Mouse (Mus musculus) liver, embryonic 13.5 days (tissue): ENCODE measurements around the gene Rab7. TPM values are rescaled to one million over a fixed set of nuclear protein-coding genes. Genes with fewer than 3 reads are reported as not detected.

Source experiments
- ATAC-seq: fragments of 200-750 bp; cut with Nextera tagmentation; 2 replicates; pipeline ENCODE4 v1.8.0; 2017; ENCODE audit warnings: low read depth, mild to moderate bottlenecking, moderate number of reproducible peaks, moderate library complexity
- DNase-seq: peaks from one replicate; pipeline ENCODE4 v3.0.0; 2022
- H3K27ac ChIP-seq: fragments of 300-500 bp; sonication (generic); 2 replicates; pipeline ENCODE4 v1.5.1; 2015; ENCODE audit warnings: moderate library complexity, mild to moderate bottlenecking, inconsistent platforms
- H3K27me3 ChIP-seq: fragments of 300-500 bp; sonication (generic); 2 replicates; pipeline ENCODE4 v1.6.1; 2015; ENCODE audit warnings: mild to moderate bottlenecking, inconsistent platforms
- H3K36me3 ChIP-seq: fragments of 300-500 bp; sonication (generic); 2 replicates; pipeline ENCODE4 v1.6.1; 2015; ENCODE audit warnings: mild to moderate bottlenecking, inconsistent platforms
- H3K4me1 ChIP-seq: fragments of 300-500 bp; sonication (generic); replicated peaks from 2 replicates; pipeline ENCODE4 v1.6.1; 2015; ENCODE audit warnings: inconsistent platforms
- H3K4me2 ChIP-seq: fragments of 300-500 bp; sonication (generic); 2 replicates; pipeline ENCODE4 v1.6.1; 2015; ENCODE audit warnings: inconsistent platforms, mild to moderate bottlenecking, moderate library complexity
- H3K4me3 ChIP-seq: fragments of 300-500 bp; sonication (generic); replicated peaks from 2 replicates; pipeline ENCODE4 v1.5.1; 2015; ENCODE audit warnings: mild to moderate bottlenecking, inconsistent platforms
- H3K9ac ChIP-seq: fragments of 300-500 bp; sonication (generic); 2 replicates; pipeline ENCODE4 v1.6.1; 2015; ENCODE audit warnings: mild to moderate bottlenecking, inconsistent platforms
- H3K9me3 ChIP-seq: fragments of 300-500 bp; sonication (generic); replicated peaks from 2 replicates; pipeline ENCODE4 v1.6.1; 2016; ENCODE audit warnings: inconsistent platforms
- WGBS: fragments of 180-500 bp; shearing (Covaris S2); methylation state at CpG from one replicate; pipeline ENCODE4 v1.1.7; 2015; ENCODE audit not compliant: insufficient replicate concordance; 5-methylcytosine and 5-hydroxymethylcytosine counted together
- polyA plus RNA-seq: library from polyadenylated mRNA; unstranded; fragments of >200 nt; fragmentation: Nextera tagmentation; extraction: Ambion mirVana; gene quantifications from 2 replicates; pipeline ENCODE4 v1.2.1, GENCODE M21; 2015

Rab7 gene
- polyA plus RNA-seq, 1 experiment from 2014 or later = 108 TPM

- Histone ChIP-seq H3K9ac (no peak overlapping the region), H3K4me2 (no peak overlapping the region), H3K9me3 (no peaks in the 10 kb centered on the region), H3K36me3 (no peaks in the 10 kb centered on the region), H3K4me1 (peaks cover 25% of the 10 kb centered on the region), H3K4me3 (no peak overlapping the region), H3K27me3 (peaks cover 14% of the 10 kb centered on the region), H3K27ac (no peak overlapping the region)
- DNase-seq (no peak), ATAC-seq (no peak)
- WGBS = 39% methylated on average over 11 of the region's 11 CpGs
Measured at GRCm38 (mm10) chr6:88053228-88054080, 8.4 kb upstream of the Rab7 start.

DNA sequence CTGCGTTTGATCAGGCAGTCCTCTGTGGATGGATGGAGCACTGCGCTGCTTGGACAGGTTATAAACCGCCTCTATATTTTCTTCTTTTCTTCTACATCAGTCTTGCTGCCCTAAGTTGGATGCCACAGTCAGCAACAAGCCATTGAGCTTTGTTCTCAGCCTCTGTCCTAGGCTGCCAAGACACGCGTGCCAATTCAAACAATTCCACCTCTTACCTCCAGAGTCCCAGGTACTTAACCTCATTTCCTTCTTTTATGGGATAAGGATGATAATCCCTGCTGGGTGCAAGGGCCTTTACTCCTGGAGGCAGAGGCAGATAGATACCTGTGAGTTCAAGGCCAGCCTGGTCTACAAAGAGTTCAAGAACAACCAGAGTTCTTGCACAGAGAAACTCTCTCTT is 6.1 kb upstream of the Rab7 start:
- Histone ChIP-seq H3K27ac (no peak overlapping the region), H3K4me3 (no peak overlapping the region), H3K4me2 (no peak overlapping the region), H3K9me3 (no peaks in the 10 kb centered on the region), H3K4me1 (peaks cover 21% of the 10 kb centered on the region), H3K27me3 (peaks cover 18% of the 10 kb centered on the region), H3K36me3 (no peaks in the 10 kb centered on the region), H3K9ac (no peak overlapping the region)
- ATAC-seq (no peak), DNase-seq (no peak)
- 80% methylated on average over 5 of the region's 5 CpGs for WGBS

GRCm38 (mm10) chr6:88049008-88049407 is 3.9 kb upstream of the Rab7 start:
- DNase-seq (no peak), ATAC-seq (no peak; the same call in 1 of the 2 replicates)

GRCm38 (mm10) chr6:88047853-88048252 is 2.8 kb upstream of the Rab7 start:
- Histone ChIP-seq H3K9me3 (no peaks in the 10 kb centered on the region), H3K4me3 (no peak overlapping the region), H3K4me2 (no peak overlapping the region), H3K27me3 (peaks cover 16% of the 10 kb centered on the region), H3K27ac (no peak overlapping the region), H3K4me1 (peaks cover 30% of the 10 kb centered on the region), H3K36me3 (no peaks in the 10 kb centered on the region), H3K9ac (no peak overlapping the region)
- ATAC-seq (no peak), DNase-seq (peak; percentile 12)
- WGBS = 34% methylated on average over 5 of the region's 5 CpGs

More at GRCm38 (mm10) chr6:88049008-88049407, 3.9 kb upstream of the Rab7 start:
- Histone ChIP-seq H3K36me3 (no peaks in the 10 kb centered on the region), H3K9me3 (no peaks in the 10 kb centered on the region), H3K27me3 (peaks cover 16% of the 10 kb centered on the region), H3K4me2 (no peak overlapping the region; the same call in 1 of the 2 replicates), H3K4me1 (peaks cover 20% of the 10 kb centered on the region), H3K4me3 (no peak overlapping the region), H3K9ac (no peak overlapping the region), H3K27ac (peak overlapping the region; percentile 15; the same call in 1 of the 2 replicates)
- WGBS = 63% methylated on average over 6 of the region's 6 CpGs

DNA sequence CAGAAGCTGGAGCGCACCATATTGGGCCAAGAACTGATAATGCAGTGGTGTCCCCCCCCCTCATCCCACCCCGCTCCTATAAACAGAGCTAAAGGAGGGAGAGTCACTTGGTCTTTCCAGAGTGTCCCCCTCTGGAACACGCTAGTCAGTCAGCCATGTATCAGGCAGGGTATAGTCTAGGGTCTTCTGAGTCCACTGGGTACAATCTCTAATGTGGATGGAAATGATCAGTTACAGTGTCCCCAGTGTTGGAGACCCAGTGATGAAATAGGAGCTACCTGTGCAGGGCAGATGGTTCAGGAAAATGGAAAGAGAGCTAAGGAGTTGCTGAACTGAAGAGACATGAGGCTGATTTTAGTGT is 316 bp upstream of the Rab7 start:
- WGBS = 30% methylated on average over 3 of the region's 3 CpGs
- DNase-seq (no peak), ATAC-seq (no peak)
- H3K9me3 ChIP-seq = no peaks in the 10 kb centered on the region
- H3K4me1 ChIP-seq = peaks cover 47% of the 10 kb centered on the region
- no peak overlapping the region for H3K9ac ChIP-seq
- peak overlapping the region; percentile 85; the same call in 1 of the 2 replicates for H3K27ac ChIP-seq
- H3K4me2 ChIP-seq = peak overlapping the region; percentile 78
- peak overlapping the region; percentile 93 for H3K4me3 ChIP-seq
- H3K27me3 ChIP-seq = peaks cover 10% of the 10 kb centered on the region
- H3K36me3 ChIP-seq = peaks cover 8% of the 10 kb centered on the region; the same call in 1 of the 2 replicates

- peaks cover 47% of the 10 kb centered on the region for H3K4me1 ChIP-seq
- H3K36me3 ChIP-seq = peaks cover 12% of the 10 kb centered on the region
- WGBS = 1% methylated on average over 3 of the region's 3 CpGs
- no peaks in the 10 kb centered on the region for H3K9me3 ChIP-seq
- peak overlapping the region; percentile 78 for H3K4me2 ChIP-seq
- DNase-seq (no peak), ATAC-seq (no peak)
- peak overlapping the region; percentile 85 for H3K27ac ChIP-seq
- H3K27me3 ChIP-seq = peaks cover 8% of the 10 kb centered on the region; the same call in 1 of the 2 replicates
- H3K9ac ChIP-seq = peak overlapping the region; percentile 90
- peak overlapping the region; percentile 93 for H3K4me3 ChIP-seq
Measured at GRCm38 (mm10) chr6:88044234-88044576, 865 bp downstream of the Rab7 start.

DNA sequence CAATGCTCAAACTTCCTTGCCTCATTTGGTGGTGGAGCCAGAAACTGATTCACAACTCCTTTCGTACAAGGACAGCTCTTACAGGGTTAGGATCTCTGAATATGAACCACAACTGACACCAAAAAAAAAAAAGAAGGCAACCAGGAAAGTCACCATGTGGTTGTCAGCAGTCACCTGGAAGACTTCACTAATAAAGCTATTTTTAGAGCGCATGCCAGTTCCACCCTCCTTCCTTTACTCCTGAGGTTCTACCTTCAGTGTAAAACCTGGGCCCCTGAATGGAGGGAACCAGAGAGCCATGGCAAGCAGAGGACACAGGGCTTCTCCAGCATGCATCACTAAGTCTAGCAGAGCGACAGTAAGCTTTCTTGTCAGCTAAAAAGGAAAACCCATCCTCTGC is 2.7 kb downstream of the Rab7 start:
- H3K4me1 ChIP-seq = peaks cover 45% of the 10 kb centered on the region
- peak overlapping the region; percentile 90; the same call in 1 of the 2 replicates for H3K9ac ChIP-seq
- H3K4me3 ChIP-seq = no peak overlapping the region
- no peaks in the 10 kb centered on the region for H3K9me3 ChIP-seq
- no peak for DNase-seq
- H3K36me3 ChIP-seq = peaks cover 28% of the 10 kb centered on the region
- no peak for ATAC-seq
- H3K4me2 ChIP-seq = no peak overlapping the region
- WGBS = 84% methylated on average over 3 of the region's 3 CpGs
- H3K27ac ChIP-seq = no peak overlapping the region
- H3K27me3 ChIP-seq = 0 out of 2 replicates have a peak, but pooled peaks cover 3% of the 10 kb centered on the region

DNA sequence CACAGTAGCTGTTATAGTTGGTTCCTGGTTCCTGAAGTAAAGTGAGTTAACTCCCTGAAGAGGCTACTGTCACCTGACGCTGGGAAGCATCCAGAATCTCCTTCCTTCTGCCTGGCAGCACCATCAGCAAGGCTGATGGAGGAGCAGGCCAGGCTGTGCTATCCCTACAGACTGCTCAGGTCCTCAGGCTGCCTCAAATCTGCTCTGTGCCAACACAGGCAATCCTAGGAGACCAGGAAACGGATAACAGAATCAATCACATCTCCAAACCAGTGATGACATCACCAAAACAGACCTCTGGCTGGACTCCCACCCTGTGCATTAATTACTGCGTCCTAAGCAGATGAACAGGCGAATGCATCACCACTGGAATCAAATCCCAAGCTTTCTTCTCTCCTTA is 3.8 kb downstream of the Rab7 start:
- DNase-seq = no peak
- Histone ChIP-seq H3K4me3 (no peak overlapping the region), H3K9ac (no peak overlapping the region), H3K4me1 (peaks cover 45% of the 10 kb centered on the region), H3K27ac (no peak overlapping the region), H3K36me3 (peaks cover 36% of the 10 kb centered on the region), H3K4me2 (no peak overlapping the region), H3K27me3 (0 out of 2 replicates have a peak, but pooled peaks cover under 1% of the 10 kb centered on the region), H3K9me3 (no peaks in the 10 kb centered on the region)
- ATAC-seq = no peak
- WGBS = 78% methylated on average over 4 of the region's 4 CpGs

DNA sequence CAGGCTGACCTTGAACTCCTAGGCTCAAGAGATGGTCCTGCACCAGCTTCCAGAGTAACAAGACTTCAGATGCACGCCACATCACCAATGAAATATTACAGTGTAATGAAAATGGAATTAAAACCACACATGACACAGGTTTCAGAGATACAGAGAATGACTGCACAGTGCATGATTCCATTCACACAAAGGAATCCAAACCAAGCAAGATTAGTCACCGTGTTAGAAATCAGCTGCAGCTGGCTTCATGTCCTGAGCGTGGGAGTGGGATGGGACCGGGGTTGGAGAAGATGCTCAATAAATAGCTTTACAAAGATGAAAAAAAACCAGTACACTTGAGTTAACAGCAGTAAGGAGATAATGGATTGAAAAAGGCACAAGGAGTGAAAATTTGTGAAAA is 5.6 kb downstream of the Rab7 start:
- 91% methylated on average over 4 of the region's 4 CpGs for WGBS
- DNase-seq (no peak), ATAC-seq (no peak)
- no peaks in the 10 kb centered on the region for H3K27me3 ChIP-seq
- H3K9ac ChIP-seq = no peak overlapping the region
- no peak overlapping the region for H3K4me2 ChIP-seq
- no peak overlapping the region for H3K4me3 ChIP-seq
- H3K36me3 ChIP-seq = peaks cover 44% of the 10 kb centered on the region
- no peak overlapping the region for H3K27ac ChIP-seq
- H3K9me3 ChIP-seq = no peaks in the 10 kb centered on the region
- H3K4me1 ChIP-seq = peaks cover 54% of the 10 kb centered on the region

GRCm38 (mm10) chr6:88037471-88038045 is 7.5 kb downstream of the Rab7 start:
- 0 out of 2 replicates have a peak overlapping the region, but pooled peaks have one; percentile 6 for H3K9ac ChIP-seq
- no peak overlapping the region for H3K4me3 ChIP-seq
- DNase-seq (no peak), ATAC-seq (no peak)
- 71% methylated on average over 4 of the region's 4 CpGs for WGBS
- no peak overlapping the region for H3K4me2 ChIP-seq
- H3K27ac ChIP-seq = no peak overlapping the region; the same call in 1 of the 2 replicates
- H3K36me3 ChIP-seq = peaks cover 46% of the 10 kb centered on the region
- H3K27me3 ChIP-seq = no peaks in the 10 kb centered on the region
- no peaks in the 10 kb centered on the region for H3K9me3 ChIP-seq
- peaks cover 35% of the 10 kb centered on the region for H3K4me1 ChIP-seq

DNA sequence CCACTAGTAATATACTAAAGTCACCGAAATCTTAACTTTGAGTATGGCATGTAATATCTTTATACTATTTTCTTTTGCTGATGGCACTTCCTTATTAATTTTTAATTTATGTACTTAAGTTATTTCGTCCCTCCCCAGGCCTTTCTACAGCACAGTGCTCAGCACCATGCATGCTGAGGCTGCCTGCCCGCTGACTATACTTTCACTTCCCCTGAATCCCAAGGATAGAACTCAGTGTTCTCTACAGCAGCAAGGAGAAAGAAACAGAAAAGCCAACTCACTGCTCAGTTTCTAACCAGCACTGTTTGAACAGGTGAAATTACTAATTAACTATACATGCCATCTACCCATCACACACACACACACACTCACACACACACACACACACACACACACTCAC is 11.6 kb downstream of the Rab7 start:
- H3K36me3 ChIP-seq = peaks cover 37% of the 10 kb centered on the region
- no peak overlapping the region for H3K4me2 ChIP-seq
- no peak overlapping the region for H3K9ac ChIP-seq
- peaks cover 16% of the 10 kb centered on the region for H3K4me1 ChIP-seq
- no peak for DNase-seq
- no peak overlapping the region for H3K4me3 ChIP-seq
- 85% methylated on average over 3 of the region's 3 CpGs for WGBS
- no peak for ATAC-seq
- no peak overlapping the region for H3K27ac ChIP-seq
- no peaks in the 10 kb centered on the region for H3K27me3 ChIP-seq
- no peaks in the 10 kb centered on the region for H3K9me3 ChIP-seq
